Mouse (Mus musculus) frontal cortex, adult (tissue): ENCODE measurements around the gene Zbtb20.
A peak's percentile ranks its signal among the peaks of the same experiment; 100 is the strongest.

ENCODE experiments used
- ATAC-seq: cut with Nextera tagmentation; 2 replicates; pipeline ENCODE4 v1.9.2; 2017; ENCODE audit warnings: mild to moderate bottlenecking, moderate library complexity, mixed read lengths; ENCODE audit not compliant: low TSS enrichment

The Zbtb20 gene

DNA sequence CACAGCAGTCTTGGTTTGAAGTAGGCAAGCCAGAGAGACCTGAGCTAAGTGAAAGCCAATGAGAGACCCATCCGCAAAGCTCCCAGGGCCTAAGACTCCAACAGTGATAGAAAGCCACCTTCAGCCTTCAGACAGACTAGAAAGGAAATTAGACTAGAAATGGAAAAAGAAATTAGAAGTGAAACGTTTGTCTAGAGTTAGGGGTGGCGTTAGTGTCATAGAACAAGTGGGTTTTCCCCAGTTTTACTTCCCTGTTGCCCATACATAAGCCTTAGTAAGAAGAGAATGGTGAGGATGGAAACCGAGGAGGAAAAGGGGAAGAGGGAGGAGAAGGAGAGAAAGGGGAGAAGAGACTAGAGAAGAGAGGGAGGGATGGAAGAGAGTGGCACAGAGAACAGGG, 726.9 kb downstream of the Zbtb20 start:
- ATAC-seq, result no peak

DNA sequence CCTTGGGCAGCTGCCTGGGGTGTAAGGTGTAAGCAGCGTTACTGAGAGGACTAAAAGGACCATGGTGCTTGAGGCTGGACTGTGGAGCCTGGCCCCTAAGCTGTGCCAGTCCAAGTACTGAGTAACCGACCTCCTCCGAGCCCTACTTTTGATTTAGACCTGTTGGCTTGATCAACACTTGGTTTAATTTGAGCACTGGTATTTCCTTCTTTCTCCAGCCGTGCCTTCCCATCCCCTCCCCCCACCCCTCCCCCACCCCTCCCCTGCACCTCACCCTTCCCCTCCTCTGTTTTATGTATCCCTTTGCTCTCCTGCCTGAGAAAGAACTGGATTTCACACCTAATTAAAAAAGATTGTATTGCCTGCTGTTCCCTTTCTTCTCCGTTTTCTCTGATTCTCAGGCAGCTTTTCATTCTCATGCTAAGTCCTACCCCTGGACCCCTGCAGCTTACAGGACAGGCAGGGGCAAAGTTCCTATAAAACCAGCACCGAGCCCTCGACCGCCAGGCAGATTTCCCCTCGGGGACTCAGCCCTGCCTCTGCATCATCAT, 728.0 kb downstream of the Zbtb20 start:
- no peak for ATAC-seq

- no peak for ATAC-seq
These were observed 728.8 kb downstream of the Zbtb20 start for GRCm38 (mm10) chr16:43604399-43605013.

DNA sequence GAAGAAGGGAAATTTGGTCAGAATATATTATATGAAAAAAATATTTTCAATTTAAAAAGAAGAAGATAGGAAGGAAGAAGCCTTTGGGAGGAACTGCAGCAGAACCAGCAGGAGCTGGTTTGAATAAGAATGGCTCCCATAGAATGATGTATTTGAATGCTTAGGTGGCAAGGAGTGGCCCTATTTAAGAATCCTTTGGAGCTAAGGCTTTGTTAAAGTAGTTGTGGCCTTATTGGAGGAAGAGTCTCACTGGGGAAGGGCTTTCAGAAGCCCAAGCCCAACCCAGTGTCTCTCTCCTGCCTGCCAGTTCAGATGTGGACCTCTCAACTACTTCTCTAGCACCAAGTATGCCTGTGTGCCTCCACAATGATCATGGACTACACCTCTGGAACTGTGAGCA, 731.4 kb downstream of the Zbtb20 start:
- no peak for ATAC-seq

- no peak for ATAC-seq
These were observed 732.4 kb downstream of the Zbtb20 start for GRCm38 (mm10) chr16:43608066-43608465.

DNA sequence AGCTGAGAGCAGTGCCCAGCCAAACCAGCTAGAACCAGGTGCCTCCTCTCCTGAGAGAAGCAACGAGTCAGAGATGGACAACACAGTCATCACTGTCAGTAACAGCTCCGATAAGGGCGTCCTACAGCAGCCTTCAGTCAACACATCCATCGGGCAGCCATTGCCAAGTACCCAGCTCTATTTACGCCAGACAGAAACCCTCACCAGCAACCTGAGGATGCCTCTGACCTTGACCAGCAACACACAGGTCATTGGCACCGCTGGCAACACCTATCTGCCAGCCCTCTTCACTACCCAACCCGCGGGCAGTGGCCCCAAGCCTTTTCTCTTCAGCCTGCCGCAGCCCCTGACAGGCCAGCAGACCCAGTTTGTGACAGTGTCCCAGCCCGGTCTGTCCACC, 734.7 kb downstream of the Zbtb20 start:
- no peak for ATAC-seq

DNA sequence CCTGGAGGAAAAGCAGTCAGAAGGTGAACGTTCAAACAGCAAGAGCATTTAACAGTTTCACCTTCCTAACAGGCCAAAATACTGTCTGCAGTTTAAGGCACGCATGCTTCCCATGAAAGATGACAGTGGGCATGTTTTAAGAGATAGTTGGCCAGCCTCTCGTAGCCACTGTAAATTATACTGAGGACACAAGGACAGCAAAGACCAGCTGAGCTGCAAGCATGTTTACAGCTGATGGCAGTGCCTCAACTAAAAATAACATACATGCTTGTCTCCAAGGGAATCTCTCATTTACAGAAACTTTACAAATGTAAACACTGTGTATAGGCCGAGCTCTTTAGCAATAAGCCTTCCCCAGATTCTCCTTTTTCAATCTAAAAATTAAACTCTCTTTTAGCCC, 740.7 kb downstream of the Zbtb20 start:
- no peak for ATAC-seq

- ATAC-seq, result no peak
These were observed 741.7 kb downstream of the Zbtb20 start for GRCm38 (mm10) chr16:43617346-43617745.

GRCm38 (mm10) chr16:43618286-43618685, 742.6 kb downstream of the Zbtb20 start:
- no peak for ATAC-seq

DNA sequence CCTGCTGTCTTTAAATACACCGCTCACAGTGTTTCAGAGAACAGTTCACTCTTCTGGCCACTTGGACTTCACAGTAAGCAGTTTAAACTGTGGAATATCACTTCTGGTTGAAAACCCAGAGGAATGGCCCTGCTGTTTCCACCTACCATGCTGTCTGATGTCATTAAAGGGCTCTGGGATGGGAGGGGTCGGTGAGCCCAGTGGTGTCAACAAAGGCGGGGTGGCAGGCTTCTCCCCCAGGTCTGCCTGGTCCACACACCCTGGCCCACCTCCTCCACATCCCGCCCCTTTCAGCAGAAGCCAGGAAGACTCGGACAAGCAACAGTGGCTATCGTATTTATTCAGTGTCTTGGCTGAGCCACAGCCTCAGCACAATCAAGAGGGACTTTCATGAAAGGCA, 743.6 kb downstream of the Zbtb20 start:
- ATAC-seq, result no peak

GRCm38 (mm10) chr16:43620359-43620758, 744.7 kb downstream of the Zbtb20 start:
- ATAC-seq, result no peak

- no peak for ATAC-seq
These were observed 747.8 kb downstream of the Zbtb20 start for GRCm38 (mm10) chr16:43623315-43624000.

GRCm38 (mm10) chr16:43624876-43625275, 749.2 kb downstream of the Zbtb20 start:
- ATAC-seq, result no peak

DNA sequence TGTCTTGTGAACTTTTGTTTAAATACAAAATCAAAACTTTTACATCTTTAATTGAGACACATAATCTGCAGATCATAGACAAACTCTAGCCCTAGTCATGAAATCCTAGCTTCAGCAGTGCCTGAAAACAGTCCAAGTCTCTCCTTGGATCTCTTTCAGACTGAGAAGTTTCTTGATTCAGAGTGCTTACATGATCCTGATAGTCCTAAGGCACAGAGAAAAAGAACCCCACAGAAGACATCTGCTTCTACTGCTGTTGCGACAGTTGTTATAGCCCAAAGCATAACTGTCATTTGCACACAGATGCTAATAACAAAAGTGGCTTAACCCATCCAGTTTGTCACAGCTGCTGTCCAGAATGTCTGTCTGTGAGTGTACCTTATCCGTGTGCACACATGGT, 749.6 kb downstream of the Zbtb20 start:
- ATAC-seq, result peak; percentile 28

DNA sequence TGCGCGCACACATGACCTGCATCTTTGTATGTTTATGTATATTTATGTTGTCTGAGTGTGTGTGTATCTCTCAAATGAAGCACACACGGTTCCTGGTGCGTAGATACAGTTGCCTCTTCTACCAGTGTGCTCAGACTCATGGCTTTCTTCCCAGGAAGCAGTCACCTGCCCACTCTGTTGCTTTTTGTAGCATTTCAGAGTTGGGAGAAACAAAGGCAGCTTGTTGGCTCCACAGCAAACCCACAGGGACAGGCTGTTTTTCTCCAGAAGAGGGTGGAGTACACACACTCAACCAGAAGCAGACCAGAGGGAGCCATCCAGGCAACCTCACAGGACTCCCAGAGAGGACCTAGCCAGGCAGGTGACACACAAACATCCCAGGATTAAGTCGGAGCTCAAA, 750.3 kb downstream of the Zbtb20 start:
- ATAC-seq, result peak; percentile 96

GRCm38 (mm10) chr16:43628662-43629061, 753.0 kb downstream of the Zbtb20 start:
- no peak for ATAC-seq

DNA sequence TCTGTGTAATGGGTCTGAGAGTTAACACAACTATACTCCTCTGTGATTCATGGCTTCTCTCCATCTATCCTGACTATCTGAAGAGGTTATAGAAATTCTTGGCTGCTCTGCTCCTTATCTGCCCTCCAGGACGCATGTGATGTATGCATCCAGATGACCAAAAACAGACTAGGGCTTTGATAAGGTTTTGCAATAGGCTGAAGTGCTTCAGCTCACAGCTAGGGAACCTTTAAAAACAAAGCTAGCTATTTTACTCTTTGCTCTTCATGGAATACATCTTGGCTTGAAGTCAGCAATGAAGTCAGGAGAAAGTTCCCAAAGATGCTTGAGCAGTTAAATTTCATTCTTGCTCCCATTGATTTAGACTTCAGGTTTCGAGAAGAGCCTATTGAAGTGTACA, 756.1 kb downstream of the Zbtb20 start:
- ATAC-seq, result no peak

DNA sequence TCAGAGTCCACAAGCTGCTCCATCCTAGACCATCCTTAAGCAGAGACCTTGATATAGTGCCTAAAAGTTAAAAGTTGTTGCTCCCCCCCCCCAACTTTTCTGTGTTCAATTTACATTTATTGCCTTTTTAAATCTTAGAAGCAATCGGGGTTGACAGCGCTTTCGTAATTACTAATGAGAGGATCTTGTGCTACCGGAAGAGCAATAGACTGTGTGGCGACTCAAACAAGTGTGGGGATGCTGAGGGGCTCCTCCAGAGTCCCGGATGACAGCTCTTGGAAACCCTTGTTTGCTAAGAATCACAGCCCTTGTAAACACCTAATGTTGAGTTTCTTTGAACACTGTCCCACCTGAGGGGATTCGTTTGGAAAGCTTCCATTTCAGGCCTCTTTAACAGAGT, 758.4 kb downstream of the Zbtb20 start:
- ATAC-seq, result no peak

DNA sequence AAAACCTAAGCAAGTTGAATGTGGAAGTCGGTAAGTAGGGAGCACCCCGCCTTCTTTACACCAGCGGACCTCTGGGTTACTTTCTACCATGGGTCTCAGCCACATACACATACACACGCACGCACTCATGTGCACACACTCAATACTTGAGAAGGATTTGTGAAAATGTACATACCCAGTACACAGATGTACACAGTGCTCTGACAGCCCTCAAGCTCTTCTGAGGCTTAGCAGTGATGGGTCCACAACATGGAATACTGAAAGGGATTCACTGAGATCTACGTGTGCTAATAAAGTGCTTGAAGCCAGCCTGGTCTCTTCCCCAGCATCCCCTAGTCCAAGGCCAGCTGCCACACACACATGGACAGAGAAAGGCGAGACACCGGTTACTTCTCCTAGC, 761.6 kb downstream of the Zbtb20 start:
- ATAC-seq, result no peak

GRCm38 (mm10) chr16:43638406-43639049, 762.8 kb downstream of the Zbtb20 start:
- no peak; the same call in 1 of the 2 replicates for ATAC-seq

GRCm38 (mm10) chr16:43641230-43641629, 765.5 kb downstream of the Zbtb20 start:
- no peak for ATAC-seq

DNA sequence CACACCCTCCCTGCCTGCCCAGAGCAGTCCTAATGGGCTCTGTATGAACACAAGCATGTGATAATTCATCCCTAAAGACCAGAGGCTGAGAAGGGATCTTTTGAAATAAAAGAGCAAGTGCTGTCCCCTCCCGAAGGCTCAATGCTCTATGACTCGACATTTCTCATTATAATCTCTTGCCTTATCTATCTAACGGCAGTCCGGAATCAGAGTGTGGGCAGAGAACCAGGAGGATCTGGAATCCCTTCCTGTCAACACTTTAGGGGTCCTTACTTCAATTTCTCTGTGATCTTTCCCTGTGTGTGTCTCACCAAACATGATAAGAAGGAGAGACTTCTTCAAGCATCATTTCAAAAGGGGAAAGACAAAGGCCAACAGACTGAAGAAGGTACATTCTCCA, 770.2 kb downstream of the Zbtb20 start:
- no peak for ATAC-seq

DNA sequence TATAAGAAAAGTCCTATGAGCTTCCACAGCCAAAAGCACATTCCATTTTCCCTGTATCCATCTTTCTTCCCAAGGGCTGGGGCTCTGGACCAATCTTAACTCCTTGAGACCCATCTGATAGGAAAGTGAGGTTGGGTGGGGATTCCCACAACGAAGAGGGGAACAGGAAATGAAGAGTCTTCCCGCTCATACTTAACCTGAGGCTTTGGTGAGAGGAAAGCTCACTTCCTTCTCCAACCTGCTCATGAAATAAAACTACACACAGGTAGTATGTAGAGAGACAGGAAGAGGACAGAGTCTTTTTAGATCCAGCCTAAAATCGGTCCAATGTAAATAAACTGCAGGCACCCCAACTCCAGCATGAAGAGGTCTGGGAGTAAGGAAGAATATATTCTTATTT, 771.3 kb downstream of the Zbtb20 start:
- ATAC-seq, result no peak
